Mouse (Mus musculus) testis, postnatal 10 days (tissue): ENCODE data around the gene Gm21312.
A peak's percentile ranks its signal among the peaks of the same experiment; 100 is the strongest.
"Not testable (repeated sequence)": the region's sequence is repeated elsewhere in the genome, so short reads cannot be mapped to it uniquely, and the experiment has no call there.

ENCODE experiments used
- DNase-seq: peaks from one replicate; pipeline ENCODE4 v3.0.0; 2021; ENCODE audit warnings: low spot score

Gene Gm21312

DNA sequence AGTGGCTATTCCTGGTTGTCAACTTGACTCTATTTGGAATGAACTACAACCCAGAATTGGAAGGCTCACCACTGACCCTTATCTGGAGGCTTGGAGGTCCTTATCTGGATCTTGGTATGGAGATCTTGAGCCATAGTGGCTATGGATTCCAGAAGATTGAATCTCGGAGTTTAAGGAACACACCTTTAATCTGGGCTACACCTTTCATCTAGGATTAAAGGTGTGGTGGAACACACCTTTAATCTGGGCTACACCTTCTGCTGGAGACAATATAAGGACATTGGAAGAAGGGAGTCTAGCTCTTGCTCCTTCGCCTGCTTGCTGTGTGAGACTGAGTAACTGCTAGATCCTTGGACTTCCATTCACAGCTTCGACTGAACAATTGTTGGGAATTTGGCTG, at the start of gene Gm21312:
Gene Gm21312, plus strand, starts transcription at position 301 of the 400 bp plus-strand sequence.
- DNase-seq: not testable (repeated sequence)

DNA sequence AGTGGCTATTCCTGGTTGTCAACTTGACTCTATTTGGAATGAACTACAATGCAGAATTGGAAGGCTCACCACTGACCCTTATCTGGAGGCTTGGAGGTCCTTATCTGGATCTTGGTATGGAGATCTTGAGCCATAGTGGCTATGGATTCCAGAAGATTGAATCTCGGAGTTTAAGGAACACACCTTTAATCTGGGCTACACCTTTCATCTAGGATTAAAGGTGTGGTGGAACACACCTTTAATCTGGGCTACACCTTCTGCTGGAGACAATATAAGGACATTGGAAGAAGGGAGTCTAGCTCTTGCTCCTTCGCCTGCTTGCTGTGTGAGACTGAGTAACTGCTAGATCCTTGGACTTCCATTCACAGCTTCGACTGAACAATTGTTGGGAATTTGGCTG, 34.1 kb upstream of the Gm21312 start, which contains the start of gene Gm21293:
Gene Gm21293, plus strand, starts transcription at position 301 of the 400 bp plus-strand sequence.
- not testable (repeated sequence) for DNase-seq

GRCm38 (mm10) chr10:104151197-104151596, 25.6 kb upstream of the Gm21312 start, which contains the start of gene Gm6763:
Gene Gm6763, plus strand, starts transcription at chr10:104151497.
- DNase-seq: not testable (repeated sequence)

GRCm38 (mm10) chr10:104159706-104160105, 17.1 kb upstream of the Gm21312 start, which contains the start of gene Gm8764:
Gene Gm8764, plus strand, starts transcription at chr10:104160006.
- not testable (repeated sequence) for DNase-seq

GRCm38 (mm10) chr10:104168215-104168614, 8.6 kb upstream of the Gm21312 start, which contains the start of gene Gm21304:
Gene Gm21304, plus strand, starts transcription at chr10:104168515.
- not testable (repeated sequence) for DNase-seq

DNA sequence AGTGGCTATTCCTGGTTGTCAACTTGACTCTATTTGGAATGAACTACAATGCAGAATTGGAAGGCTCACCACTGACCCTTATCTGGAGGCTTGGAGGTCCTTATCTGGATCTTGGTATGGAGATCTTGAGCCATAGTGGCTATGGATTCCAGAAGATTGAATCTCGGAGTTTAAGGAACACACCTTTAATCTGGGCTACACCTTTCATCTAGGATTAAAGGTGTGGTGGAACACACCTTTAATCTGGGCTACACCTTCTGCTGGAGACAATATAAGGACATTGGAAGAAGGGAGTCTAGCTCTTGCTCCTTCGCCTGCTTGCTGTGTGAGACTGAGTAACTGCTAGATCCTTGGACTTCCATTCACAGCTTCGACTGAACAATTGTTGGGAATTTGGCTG, 8.4 kb downstream of the Gm21312 start, which contains the start of gene Gm20765:
Gene Gm20765, plus strand, starts transcription at position 301 of the 400 bp plus-strand sequence.
- not testable (repeated sequence) for DNase-seq

DNA sequence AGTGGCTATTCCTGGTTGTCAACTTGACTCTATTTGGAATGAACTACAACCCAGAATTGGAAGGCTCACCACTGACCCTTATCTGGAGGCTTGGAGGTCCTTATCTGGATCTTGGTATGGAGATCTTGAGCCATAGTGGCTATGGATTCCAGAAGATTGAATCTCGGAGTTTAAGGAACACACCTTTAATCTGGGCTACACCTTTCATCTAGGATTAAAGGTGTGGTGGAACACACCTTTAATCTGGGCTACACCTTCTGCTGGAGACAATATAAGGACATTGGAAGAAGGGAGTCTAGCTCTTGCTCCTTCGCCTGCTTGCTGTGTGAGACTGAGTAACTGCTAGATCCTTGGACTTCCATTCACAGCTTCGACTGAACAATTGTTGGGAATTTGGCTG, 16.9 kb downstream of the Gm21312 start, which contains the start of gene Gm4340:
Gene Gm4340, plus strand, starts transcription at position 301 of the 400 bp plus-strand sequence.
- not testable (repeated sequence) for DNase-seq

DNA sequence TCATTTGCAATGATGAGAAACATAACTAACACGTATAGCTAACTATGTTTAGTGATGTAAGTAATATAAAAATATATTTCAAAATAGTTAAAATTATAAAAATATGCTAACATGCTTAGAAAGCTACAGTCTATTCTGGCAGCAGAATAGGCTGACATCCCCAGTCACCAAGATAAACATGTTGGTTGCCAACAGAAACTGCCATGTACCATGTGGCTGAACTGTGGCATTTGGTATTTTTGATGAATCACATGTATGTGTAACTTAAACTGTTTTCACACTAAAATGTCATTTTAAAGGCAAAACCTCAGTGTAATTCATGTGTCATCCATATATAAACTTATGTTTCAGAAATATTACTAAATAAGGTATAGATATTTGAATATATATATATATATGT, 32.8 kb downstream of the Gm21312 start:
- DNase-seq: no peak

GRCm38 (mm10) chr10:104210268-104210990, 33.6 kb downstream of the Gm21312 start:
- DNase-seq: no peak

GRCm38 (mm10) chr10:104214527-104214926, 37.7 kb downstream of the Gm21312 start:
- DNase-seq: peak; percentile 30

GRCm38 (mm10) chr10:104220303-104221021, 43.6 kb downstream of the Gm21312 start:
- DNase-seq: no peak
